Mouse (Mus musculus) CH12.LX (cell line): Measurements from ENCODE around the gene Fam221b. TPM values are rescaled to one million over a fixed set of nuclear protein-coding genes. Genes with fewer than 3 reads are reported as not detected.

Experiments
- DNase-seq: peaks from one replicate; pipeline ENCODE4 v3.0.0-alpha.2; 2013; ENCODE audit errors: extremely low read depth
- H3K27ac ChIP-seq: 2 replicates; pipeline ENCODE4 v1.5.1; 2012; ENCODE audit warnings: low read depth, mild to moderate bottlenecking, control low read depth, moderate library complexity; ENCODE audit not compliant: insufficient read depth
- H3K27me3 ChIP-seq: replicated peaks from 2 replicates; pipeline ENCODE3; 2012; ENCODE audit warnings: inconsistent platforms
- H3K36me3 ChIP-seq, 2 experiments: replicated peaks in 1 of 2; 2 replicates each; pipeline versions ENCODE3 to v1.6.1; 2012; ENCODE audit warnings: inconsistent platforms in 1 of 2, low read length in 1 of 2, mild to moderate bottlenecking in 1 of 2, mixed read lengths in 1 of 2, moderate library complexity in 1 of 2; ENCODE audit not compliant: control insufficient read depth in 1 of 2, insufficient read depth in 1 of 2
- H3K4me1 ChIP-seq, 2 experiments: 2 replicates each; pipeline ENCODE4 v1.6.1; 2012; ENCODE audit warnings: inconsistent platforms in 1 of 2, moderate library complexity in 1 of 2; ENCODE audit not compliant: insufficient read depth in 2 of 2, control insufficient read depth in 1 of 2
- H3K4me2 ChIP-seq: 2 replicates; pipeline ENCODE4 v1.6.1; 2012; ENCODE audit warnings: low read depth, mild to moderate bottlenecking, control low read depth; ENCODE audit not compliant: poor library complexity, insufficient read depth, severe bottlenecking
- H3K4me3 ChIP-seq, 3 experiments: fragments of 150-350 bp in 1 of 3; sonication (generic) in 1 of 3; replicated peaks in 1 of 3; 2 replicates each; pipeline versions ENCODE3 to v1.5.1; 2011 to 2012; ENCODE audit warnings: low read depth in 2 of 3, low read length in 2 of 3, mild to moderate bottlenecking in 2 of 3, moderate library complexity in 2 of 3, control low read depth in 1 of 3, improper control_type of control experiment in 1 of 3, inconsistent platforms in 1 of 3, mixed read lengths in 1 of 3; ENCODE audit not compliant: poor library complexity in 1 of 3
- H3K79me2 ChIP-seq: replicated peaks from 2 replicates; pipeline ENCODE4 v1.6.1; 2012; ENCODE audit warnings: mild to moderate bottlenecking, moderate library complexity; ENCODE audit not compliant: control insufficient read depth, poor library complexity, insufficient read depth, severe bottlenecking; ENCODE audit errors: extremely low read depth
- H3K9ac ChIP-seq: 2 replicates; pipeline ENCODE4 v1.6.1; 2012; ENCODE audit warnings: low read depth, mild to moderate bottlenecking, control low read depth, moderate library complexity; ENCODE audit not compliant: insufficient read depth
- H3K9me3 ChIP-seq: replicated peaks from 2 replicates; pipeline ENCODE3; 2012; ENCODE audit warnings: low read length, inconsistent platforms, mixed read lengths
- BHLHE40 ChIP-seq: IDR thresholded peaks from 2 replicates; pipeline ENCODE4 v1.6.1; 2011; ENCODE audit warnings: mild to moderate bottlenecking, low read depth, low read length, improper control_type of control experiment
- CHD1 ChIP-seq: IDR thresholded peaks from 2 replicates; pipeline ENCODE4 v1.6.1; 2012; ENCODE audit warnings: low read depth, low read length, improper control_type of control experiment, inconsistent platforms
- CTCF ChIP-seq, 2 experiments: IDR thresholded peaks in 1 of 2; conservative IDR thresholded peaks in 1 of 2; 2 replicates each; pipeline ENCODE4 v1.5.1; 2011 to 2012; ENCODE audit warnings: low read depth in 2 of 2, low read length in 2 of 2, improper control_type of control experiment in 1 of 2, inconsistent platforms in 1 of 2, mild to moderate bottlenecking in 1 of 2, moderate library complexity in 1 of 2
- E2F4 ChIP-seq: IDR thresholded peaks from 2 replicates; pipeline ENCODE4 v1.6.1; 2011; ENCODE audit warnings: low read depth, low read length, improper control_type of control experiment; ENCODE audit not compliant: insufficient replicate concordance
- ELF1 ChIP-seq: IDR thresholded peaks from 2 replicates; pipeline ENCODE4 v1.6.1; 2014; ENCODE audit warnings: low read depth, mild to moderate bottlenecking, inconsistent platforms, low read length, improper control_type of control experiment
- EP300 ChIP-seq: IDR thresholded peaks from 2 replicates; pipeline ENCODE4 v1.6.1; 2011; ENCODE audit warnings: low read length, improper control_type of control experiment
- ETS1 ChIP-seq: conservative IDR thresholded peaks from 2 replicates; pipeline ENCODE4 v1.6.1; 2012; ENCODE audit warnings: low read depth, mild to moderate bottlenecking, inconsistent platforms, low read length, improper control_type of control experiment, moderate library complexity
- GABPA ChIP-seq: IDR thresholded peaks from 2 replicates; pipeline ENCODE4 v1.6.1; 2012; ENCODE audit warnings: low read depth, low read length, improper control_type of control experiment, inconsistent platforms; ENCODE audit not compliant: insufficient replicate concordance
- HCFC1 ChIP-seq: IDR thresholded peaks from 2 replicates; pipeline ENCODE4 v1.6.1; 2012; ENCODE audit warnings: low read depth, mild to moderate bottlenecking, inconsistent platforms, low read length, improper control_type of control experiment
- IRF4 ChIP-seq: IDR thresholded peaks from 2 replicates; pipeline ENCODE4 v1.6.1; 2014; ENCODE audit warnings: low read depth, mild to moderate bottlenecking, inconsistent platforms, low read length, improper control_type of control experiment
- JUN ChIP-seq: IDR thresholded peaks from 2 replicates; pipeline ENCODE4 v1.6.1; 2011; ENCODE audit warnings: low read depth, mild to moderate bottlenecking, low read length, improper control_type of control experiment, moderate library complexity; ENCODE audit not compliant: insufficient read depth
- JUND ChIP-seq: conservative IDR thresholded peaks from 2 replicates; pipeline ENCODE4 v1.6.1; 2011; ENCODE audit warnings: low read depth, low read length, improper control_type of control experiment
- KAT2A ChIP-seq: IDR thresholded peaks from 2 replicates; pipeline ENCODE4 v1.6.1; 2012; ENCODE audit warnings: low read length, improper control_type of control experiment, inconsistent platforms; ENCODE audit not compliant: insufficient replicate concordance
- MAX ChIP-seq: IDR thresholded peaks from 2 replicates; pipeline ENCODE4 v1.6.1; 2011; ENCODE audit warnings: low read length, improper control_type of control experiment
- MAZ ChIP-seq: IDR thresholded peaks from 2 replicates; pipeline ENCODE4 v1.6.1; 2012; ENCODE audit warnings: low read depth, mild to moderate bottlenecking, inconsistent platforms, low read length, improper control_type of control experiment, moderate library complexity
- MXI1 ChIP-seq: IDR thresholded peaks from 2 replicates; pipeline ENCODE4 v1.6.1; 2011; ENCODE audit warnings: mild to moderate bottlenecking, low read depth, low read length, improper control_type of control experiment
- NELFE ChIP-seq: IDR thresholded peaks from 2 replicates; pipeline ENCODE4 v1.6.1; 2011; ENCODE audit warnings: low read depth, low read length, improper control_type of control experiment
- NRF1 ChIP-seq: IDR thresholded peaks from 2 replicates; pipeline ENCODE4 v1.6.1; 2014; ENCODE audit warnings: low read depth, mild to moderate bottlenecking, inconsistent platforms, low read length, improper control_type of control experiment, moderate library complexity
- PAX5 ChIP-seq: IDR thresholded peaks from 2 replicates; pipeline ENCODE4 v1.6.1; 2012; ENCODE audit warnings: low read length, inconsistent platforms, mixed read lengths
- RAD21 ChIP-seq: IDR thresholded peaks from 2 replicates; pipeline ENCODE4 v1.6.1; 2011; ENCODE audit warnings: low read depth, mild to moderate bottlenecking, low read length, improper control_type of control experiment, moderate library complexity
- RCOR1 ChIP-seq: conservative IDR thresholded peaks from 2 replicates; pipeline ENCODE4 v1.6.1; 2012; ENCODE audit warnings: low read depth, mild to moderate bottlenecking, inconsistent platforms, low read length, improper control_type of control experiment
- SMC3 ChIP-seq: IDR thresholded peaks from 2 replicates; pipeline ENCODE4 v1.6.1; 2011; ENCODE audit warnings: low read depth, low read length, improper control_type of control experiment
- TBP ChIP-seq: conservative IDR thresholded peaks from 2 replicates; pipeline ENCODE4 v1.6.1; 2011; ENCODE audit warnings: low read depth, low read length, improper control_type of control experiment
- TCF12 ChIP-seq: IDR thresholded peaks from 2 replicates; pipeline ENCODE4 v1.6.1; 2014; ENCODE audit warnings: low read depth, mild to moderate bottlenecking, inconsistent platforms, low read length, improper control_type of control experiment
- ZC3H11A ChIP-seq: IDR thresholded peaks from 2 replicates; pipeline ENCODE4 v1.6.1; 2012; ENCODE audit warnings: low read depth, mild to moderate bottlenecking, inconsistent platforms, low read length, improper control_type of control experiment
- dilution Hi-C: fragments of 300-500 bp; cut with MboI; formaldehyde crosslinking; loops from 2 replicates; pipeline ENCODE4 v1.14.3; 2020; ENCODE audit warnings: low sequenced_read_pairs; ENCODE audit not compliant: extremely low pct_unique_long_range_greater_than_20kb, extremely low pct_ligation_motif_present
- in situ Hi-C: fragments of 300-500 bp; cut with MboI; formaldehyde crosslinking; loops from 3 replicates; pipeline ENCODE4 v1.14.3; 2019; ENCODE audit warnings: low sequenced_read_pairs, low pct_ligation_motif_present, low pct_unique_long_range_greater_than_20kb, mixed read lengths
- polyA plus RNA-seq: library from polyadenylated mRNA; unstranded; fragments of >175 nt; gene quantifications from 2 replicates; pipeline ENCODE4 v1.2.1, GENCODE M21; 2012; ENCODE audit warnings: low read depth; ENCODE audit not compliant: insufficient read length
- total RNA-seq, 2 experiments: library from RNA; depleted of rRNA; stranded (reverse); fragments of 300-350 nt in 1 of 2; fragments of >200 nt in 1 of 2; gene quantifications; 2 replicates each; pipeline ENCODE4 v1.2.3; 2012 to 2014

The Fam221b gene
- total and polyA plus RNA-seq, 3 experiments: 0.07 to 6.3 TPM; not detected in 1

GRCm38 (mm10) chr4:43634621-43635374, 34.1 kb downstream of the Fam221b start:
- H3K27me3 ChIP-seq: peaks cover 69% of the 10 kb centered on the region
- TF ChIP-seq CHD1: no peak
- no peak for TF ChIP-seq EP300
- dilution Hi-C loops: no loop called here

GRCm38 (mm10) chr4:43633736-43634135, 35.2 kb downstream of the Fam221b start:
- H3K36me3 ChIP-seq: no peaks in the 10 kb centered on the region
- H3K4me1 ChIP-seq: no peaks in the 10 kb centered on the region
- no peak overlapping the region for H3K27ac ChIP-seq
- H3K4me2 ChIP-seq: no peak overlapping the region
- dilution Hi-C loops (no loop called here), in situ Hi-C loops (no loop called here)
- no peak overlapping the region for H3K4me3 ChIP-seq
- H3K79me2 ChIP-seq: no peaks in the 10 kb centered on the region
- TF ChIP-seq SMC3 (no peak), JUND (no peak), MXI1 (no peak), JUN (no peak), RAD21 (no peak), BHLHE40 (no peak), E2F4 (no peak), KAT2A (no peak), EP300 (no peak), ELF1 (no peak), HCFC1 (no peak)
- no peak for DNase-seq
- peaks cover 70% of the 10 kb centered on the region for H3K27me3 ChIP-seq
- H3K9ac ChIP-seq: no peak overlapping the region
- H3K9me3 ChIP-seq: no peaks in the 10 kb centered on the region

More at GRCm38 (mm10) chr4:43634621-43635374, 34.1 kb downstream of the Fam221b start:
- Histone ChIP-seq H3K4me3 (no peak overlapping the region), H3K27ac (no peak overlapping the region), H3K4me1 (peaks cover 5 to 6% of the 10 kb centered on the region in 2 experiments; a peak in 1 of 4 replicates), H3K36me3 (no peaks in the 10 kb centered on the region), H3K9me3 (no peaks in the 10 kb centered on the region), H3K79me2 (no peaks in the 10 kb centered on the region), H3K9ac (no peak overlapping the region), H3K4me2 (no peak overlapping the region)
- DNase-seq: no peak
- in situ Hi-C loops: no loop called here

- TF ChIP-seq TBP: no peak
- TF ChIP-seq HCFC1: no peak
- TF ChIP-seq NELFE: no peak
- TF ChIP-seq SMC3: no peak
- no peak for TF ChIP-seq NRF1
- no peak for TF ChIP-seq ETS1
- no peak for TF ChIP-seq CHD1
- no peak for TF ChIP-seq TCF12
- no peak for TF ChIP-seq IRF4
- TF ChIP-seq ZC3H11A: no peak
- no peak for TF ChIP-seq MAZ
- TF ChIP-seq RCOR1: no peak
- no peak for TF ChIP-seq MAX
- no peak for TF ChIP-seq KAT2A
- TF ChIP-seq GABPA: no peak
- no peak for TF ChIP-seq PAX5
- TF ChIP-seq CTCF (conservative IDR thresholded peaks at IDR 0.05 in 1 of 2, IDR thresholded peaks at IDR 0.05 in 1 of 2; ENCODE audit: low read depth in 2 of 2, low read length in 2 of 2): no peak
- Histone ChIP-seq H3K4me1 (no peaks in the 10 kb centered on the region), H3K4me3 (no peak overlapping the region), H3K36me3 (no peaks in the 10 kb centered on the region), H3K79me2 (no peaks in the 10 kb centered on the region), H3K27ac (no peak overlapping the region), H3K27me3 (peaks cover 73% of the 10 kb centered on the region), H3K4me2 (no peak overlapping the region), H3K9ac (no peak overlapping the region), H3K9me3 (no peaks in the 10 kb centered on the region)
- no peak for DNase-seq
- dilution Hi-C loops: no loop called here
- in situ Hi-C loops: no loop called here
Observed at GRCm38 (mm10) chr4:43633296-43633695, 35.6 kb downstream of the Fam221b start.
